Mouse (Mus musculus) testis, adult 2 months (tissue): ENCODE results near the gene Klk1b4.

Experiments
- CTCF ChIP-seq: fragments of 200-500 bp; IDR thresholded peaks from 2 replicates; pipeline ENCODE4 v1.5.1; 2012; ENCODE audit warnings: low read depth, mild to moderate bottlenecking, inconsistent platforms, low read length, moderate library complexity; ENCODE audit not compliant: control insufficient read depth, insufficient read depth, insufficient replicate concordance
- POLR2A ChIP-seq: fragments of 200-500 bp; IDR thresholded peaks from 2 replicates; pipeline ENCODE4 v1.6.1; 2012; ENCODE audit warnings: low read depth, mild to moderate bottlenecking, inconsistent platforms, low read length, moderate library complexity; ENCODE audit not compliant: control insufficient read depth

DNA sequence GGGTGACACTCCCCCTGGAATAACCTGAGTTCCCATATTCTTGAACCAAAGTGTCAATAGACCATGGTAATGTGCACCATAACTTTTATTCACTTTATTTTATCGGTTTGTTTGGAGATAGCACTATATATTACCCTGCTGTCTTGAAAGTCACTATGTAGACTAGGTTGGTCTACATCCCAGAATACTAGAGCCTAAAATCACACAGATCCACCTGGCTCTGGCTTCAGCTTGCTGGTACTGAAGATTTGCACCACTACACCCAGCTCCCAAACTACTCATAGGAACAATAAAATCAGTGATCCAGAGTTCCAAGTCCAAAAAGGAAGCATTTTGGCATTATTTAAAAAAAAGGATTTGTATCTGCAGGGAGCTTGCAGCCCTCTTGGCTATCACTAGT, 8.4 kb downstream of the Klk1b4 start, which contains the start of gene Klk1b5:
- TF ChIP-seq CTCF (no peak), POLR2A (no peak)
